Mouse (Mus musculus) limb, embryonic 14.5 days (tissue): ENCODE measurements around the gene Mfsd4b5. TPM values are rescaled to one million over a fixed set of nuclear protein-coding genes. Genes with fewer than 3 reads are reported as not detected.

ENCODE experiments used
- ATAC-seq: fragments of 200-750 bp; cut with Nextera tagmentation; 2 replicates; pipeline ENCODE4 v1.8.0; 2017; ENCODE audit warnings: low read depth, moderate number of reproducible peaks, moderate TSS enrichment; ENCODE audit not compliant: low FRiP score
- DNase-seq: peaks from one replicate; pipeline ENCODE4 v3.0.0-alpha.2; 2015; ENCODE audit warnings: low spot score
- H3K27ac ChIP-seq: fragments of 300-500 bp; sonication (generic); replicated peaks from 2 replicates; pipeline ENCODE4 v1.5.1; 2014; ENCODE audit warnings: low read depth, mild to moderate bottlenecking, low read length, moderate library complexity, mixed read lengths
- H3K27me3 ChIP-seq: fragments of 300-500 bp; sonication (generic); 2 replicates; pipeline ENCODE4 v1.6.1; 2014; ENCODE audit warnings: low read length, mixed read lengths; ENCODE audit not compliant: control insufficient read depth, insufficient read depth
- H3K36me3 ChIP-seq: fragments of 300-500 bp; sonication (generic); 2 replicates; pipeline ENCODE4 v1.6.1; 2014; ENCODE audit warnings: mild to moderate bottlenecking, low read length, moderate library complexity, mixed read lengths; ENCODE audit not compliant: control insufficient read depth, insufficient read depth
- H3K4me1 ChIP-seq: fragments of 300-500 bp; sonication (generic); 2 replicates; pipeline ENCODE4 v1.6.1; 2014; ENCODE audit warnings: antibody characterized with exemption, low read length, mixed read lengths; ENCODE audit not compliant: control insufficient read depth, insufficient read depth
- H3K4me2 ChIP-seq: fragments of 300-500 bp; sonication (generic); replicated peaks from 2 replicates; pipeline ENCODE4 v1.6.1; 2014; ENCODE audit warnings: low read depth, mild to moderate bottlenecking, low read length, moderate library complexity; ENCODE audit not compliant: severe bottlenecking
- H3K4me3 ChIP-seq: fragments of 300-500 bp; sonication (generic); replicated peaks from 2 replicates; pipeline ENCODE4 v1.5.1; 2014; ENCODE audit warnings: low read length
- H3K9ac ChIP-seq: fragments of 300-500 bp; sonication (generic); 2 replicates; pipeline ENCODE4 v1.6.1; 2014; ENCODE audit warnings: mild to moderate bottlenecking, low read depth, low read length, moderate library complexity; ENCODE audit not compliant: severe bottlenecking
- H3K9me3 ChIP-seq: fragments of 300-500 bp; sonication (generic); 2 replicates; pipeline ENCODE4 v1.6.1; 2016; ENCODE audit warnings: low read length; ENCODE audit not compliant: control insufficient read depth
- POLR2A ChIP-seq: fragments of 200-500 bp; IDR thresholded peaks from 2 replicates; pipeline ENCODE4 v1.8.0; 2012; ENCODE audit warnings: inconsistent platforms, mild to moderate bottlenecking, moderate library complexity, borderline replicate concordance; ENCODE audit not compliant: insufficient read depth, insufficient read length; ENCODE audit errors: extremely low read depth
- WGBS: fragments of 180-500 bp; shearing (Covaris S2); extraction: QIAGEN DNeasy Blood & Tissue Kit; methylation state at CpG from one replicate; pipeline ENCODE4 v1.1.7; 2014; 5-methylcytosine and 5-hydroxymethylcytosine counted together
- polyA plus RNA-seq, 2 experiments: library from polyadenylated mRNA; depleted of rRNA in 1 of 2; stranded (reverse) in 1 of 2; unstranded in 1 of 2; fragments of >200 nt; fragmentation: Nextera tagmentation in 1 of 2; extraction: Ambion mirVana in 1 of 2; gene quantifications; 2 replicates each; pipeline versions ENCODE4 v1.2.1 to v1.2.3; 2012 to 2014

Mfsd4b5 gene
- polyA plus RNA-seq, 2 experiments: 0.09 to 0.11 TPM

GRCm38 (mm10) chr10:39991155-39991554 is 4.7 kb upstream of the Mfsd4b5 start:
- Histone ChIP-seq H3K9ac (no peak overlapping the region), H3K4me2 (no peak overlapping the region), H3K27me3 (no peaks in the 10 kb centered on the region), H3K9me3 (0 out of 2 replicates have a peak, but pooled peaks cover 3% of the 10 kb centered on the region), H3K4me1 (no peaks in the 10 kb centered on the region), H3K27ac (no peak overlapping the region), H3K4me3 (no peak overlapping the region), H3K36me3 (no peaks in the 10 kb centered on the region)
- no peak for ATAC-seq
- DNase-seq: no peak
- TF ChIP-seq POLR2A: no peak
- WGBS: 82% methylated on average over 4 of the region's 4 CpGs

DNA sequence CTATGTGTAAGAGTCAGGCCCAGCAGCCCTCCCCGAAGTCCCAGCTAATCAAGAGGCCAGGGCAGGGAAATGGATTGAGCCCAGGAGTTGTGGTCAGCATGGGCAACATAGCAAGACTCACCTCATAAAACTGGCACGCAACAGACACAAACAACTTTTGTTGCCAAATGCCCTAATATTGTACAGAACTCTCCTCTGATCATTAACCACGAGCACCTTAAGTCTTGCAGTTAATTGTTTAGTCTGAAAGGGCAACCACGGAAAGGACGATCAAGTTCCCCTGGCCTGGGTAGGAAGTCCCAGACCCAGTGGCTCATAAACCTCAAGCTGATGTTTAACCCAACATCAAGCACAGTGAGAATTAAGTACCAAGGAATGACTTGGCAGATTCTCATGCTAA is 3.8 kb downstream of the Mfsd4b5 start:
- Histone ChIP-seq H3K4me3 (no peak overlapping the region), H3K36me3 (no peaks in the 10 kb centered on the region), H3K27me3 (no peaks in the 10 kb centered on the region), H3K4me1 (no peaks in the 10 kb centered on the region), H3K9me3 (peaks cover 7% of the 10 kb centered on the region; the same call in 1 of the 2 replicates), H3K4me2 (no peak overlapping the region), H3K27ac (no peak overlapping the region), H3K9ac (no peak overlapping the region)
- no peak for TF ChIP-seq POLR2A
- 27% methylated on average over 5 of the region's 5 CpGs for WGBS
- ATAC-seq (no peak), DNase-seq (no peak)

DNA sequence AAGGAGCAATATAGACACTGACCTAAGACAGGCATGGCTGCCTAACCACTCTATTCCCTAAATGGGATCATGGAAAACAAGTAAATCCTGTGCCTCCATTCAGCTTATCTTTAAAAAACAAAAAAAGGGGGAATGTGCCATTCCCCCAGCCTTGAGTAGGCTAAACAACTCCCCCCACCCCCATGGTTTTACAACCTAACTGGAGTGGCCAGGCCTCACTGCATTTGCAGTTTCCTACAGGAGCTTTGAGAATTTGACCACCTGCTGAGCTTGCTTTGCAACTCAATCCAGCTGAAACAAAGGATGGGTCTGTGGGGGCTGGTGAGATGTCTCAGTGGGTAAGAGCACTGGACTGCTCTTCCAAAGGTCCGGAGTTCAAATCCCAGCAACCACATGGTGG is 8.2 kb downstream of the Mfsd4b5 start:
- Histone ChIP-seq H3K4me1 (no peaks in the 10 kb centered on the region), H3K9ac (no peak overlapping the region), H3K9me3 (peaks cover 9% of the 10 kb centered on the region; the same call in 1 of the 2 replicates), H3K4me2 (no peak overlapping the region), H3K36me3 (no peaks in the 10 kb centered on the region), H3K27me3 (no peaks in the 10 kb centered on the region), H3K27ac (no peak overlapping the region), H3K4me3 (no peak overlapping the region)
- WGBS: 96% methylated on average over 1 of the region's 1 CpGs
- no peak for TF ChIP-seq POLR2A
- DNase-seq: no peak
- no peak for ATAC-seq

- no peaks in the 10 kb centered on the region for H3K36me3 ChIP-seq
- ATAC-seq (no peak), DNase-seq (no peak)
- H3K4me2 ChIP-seq: no peak overlapping the region
- peaks cover 9% of the 10 kb centered on the region; the same call in 1 of the 2 replicates for H3K9me3 ChIP-seq
- TF ChIP-seq POLR2A: no peak
- no peak overlapping the region for H3K4me3 ChIP-seq
- no peak overlapping the region for H3K27ac ChIP-seq
- no peaks in the 10 kb centered on the region for H3K4me1 ChIP-seq
- 93% methylated on average over 4 of the region's 4 CpGs for WGBS
- no peak overlapping the region for H3K9ac ChIP-seq
- H3K27me3 ChIP-seq: no peaks in the 10 kb centered on the region
These were observed 9.1 kb downstream of the Mfsd4b5 start for GRCm38 (mm10) chr10:39977346-39977745.

- H3K4me3 ChIP-seq: no peak overlapping the region
- no peak overlapping the region for H3K4me2 ChIP-seq
- H3K9ac ChIP-seq: no peak overlapping the region
- H3K27me3 ChIP-seq: no peaks in the 10 kb centered on the region
- H3K9me3 ChIP-seq: peaks cover 9% of the 10 kb centered on the region; the same call in 1 of the 2 replicates
- ATAC-seq (no peak), DNase-seq (no peak)
- no peaks in the 10 kb centered on the region for H3K4me1 ChIP-seq
- no peak overlapping the region for H3K27ac ChIP-seq
- no peaks in the 10 kb centered on the region for H3K36me3 ChIP-seq
- 48% methylated on average over 2 of the region's 2 CpGs for WGBS
- TF ChIP-seq POLR2A: no peak
These were observed 10.7 kb downstream of the Mfsd4b5 start for GRCm38 (mm10) chr10:39975771-39976170.

- no peak overlapping the region for H3K9ac ChIP-seq
- no peak for DNase-seq
- TF ChIP-seq POLR2A: no peak
- ATAC-seq: no peak
- H3K4me1 ChIP-seq: no peaks in the 10 kb centered on the region
- H3K27me3 ChIP-seq: no peaks in the 10 kb centered on the region
- H3K4me3 ChIP-seq: no peak overlapping the region
- H3K4me2 ChIP-seq: no peak overlapping the region
- H3K36me3 ChIP-seq: no peaks in the 10 kb centered on the region
- H3K27ac ChIP-seq: no peak overlapping the region
- peaks cover 9% of the 10 kb centered on the region; the same call in 1 of the 2 replicates for H3K9me3 ChIP-seq
- WGBS: 44% methylated on average over 11 of the region's 11 CpGs
These were observed 11.5 kb downstream of the Mfsd4b5 start for GRCm38 (mm10) chr10:39974982-39975381.
